Mouse (Mus musculus) limb, embryonic 10.5 days (tissue): ENCODE results near the gene Dpep3. TPM values are rescaled to one million over a fixed set of nuclear protein-coding genes. Genes with fewer than 3 reads are reported as not detected.

Source experiments
- microRNA-seq: library from miRNA; unstranded; fragments of <30 nt; microRNA quantifications from one replicate; pipeline ENCODE4, GENCODE M21; 2017
- polyA plus RNA-seq: library from polyadenylated mRNA; unstranded; fragments of >200 nt; fragmentation: Nextera tagmentation; extraction: Ambion mirVana; gene quantifications from 2 replicates; pipeline ENCODE4 v1.2.1, GENCODE M21; 2016

The Dpep3 gene
- polyA plus RNA-seq, 1 experiment from 2014 or later = not detected

Small RNAs within 50 kb of the gene (microRNA-seq; reads per million reads assigned to microRNA genes)
- not detected for gene Mir7074

Other genes with a start within 250 kb of the Dpep3 start
- 25.4 and 29.8 TPM in 2 replicates for gene Gfod2, start 220.8 kb downstream of the Dpep3 start, polyA plus RNA-seq
- 11.5 and 14.9 TPM in 2 replicates for gene Ranbp10, start 152.1 kb downstream of the Dpep3 start, polyA plus RNA-seq
- 0.10 and 0.14 TPM in 2 replicates for gene Tsnaxip1, start 151.7 kb downstream of the Dpep3 start, polyA plus RNA-seq
- gene Cenpt, start 126.2 kb downstream of the Dpep3 start, polyA plus RNA-seq = 45.6 and 49.0 TPM in 2 replicates
- gene Thap11, start 124.3 kb downstream of the Dpep3 start, polyA plus RNA-seq = 85.7 and 90.8 TPM in 2 replicates
- 379 and 438 TPM in 2 replicates for gene Nutf2, start 118.8 kb downstream of the Dpep3 start, polyA plus RNA-seq
- gene Edc4, start 98.5 kb downstream of the Dpep3 start, polyA plus RNA-seq = 75.1 and 76.6 TPM in 2 replicates
- gene Nrn1l, start 85.9 kb downstream of the Dpep3 start, polyA plus RNA-seq = 0.41 TPM in 1 of 2 replicates, not detected in the other
- 34.4 and 45.9 TPM in 2 replicates for gene Pskh1, start 79.0 kb downstream of the Dpep3 start, polyA plus RNA-seq
- gene Ctrl, start 45.6 kb downstream of the Dpep3 start, polyA plus RNA-seq = 1.6 and 2.0 TPM in 2 replicates
- gene Psmb10, start 41.0 kb downstream of the Dpep3 start, polyA plus RNA-seq = 28.9 and 40.3 TPM in 2 replicates
- gene Lcat, start 36.0 kb downstream of the Dpep3 start, polyA plus RNA-seq = 2.0 and 2.1 TPM in 2 replicates
- gene Slc12a4, start 13.3 kb downstream of the Dpep3 start, polyA plus RNA-seq = 31.9 and 37.7 TPM in 2 replicates
- gene Dus2, start 11.9 kb upstream of the Dpep3 start, polyA plus RNA-seq = 23.3 and 23.7 TPM in 2 replicates
- gene Dpep2nb, start 26.5 kb upstream of the Dpep3 start, polyA plus RNA-seq = 0.21 TPM in 1 of 2 replicates, not detected in the other
- 22.8 and 23.2 TPM in 2 replicates for gene Ddx28, start 32.5 kb upstream of the Dpep3 start, polyA plus RNA-seq
- 7.9 TPM in 2 replicates for gene Nfatc3, start 79.4 kb upstream of the Dpep3 start, polyA plus RNA-seq
- gene Esrp2, start 157.5 kb upstream of the Dpep3 start, polyA plus RNA-seq = 5.6 and 7.3 TPM in 2 replicates
- gene Pla2g15, start 171.0 kb upstream of the Dpep3 start, polyA plus RNA-seq = 10.8 and 13.4 TPM in 2 replicates
- gene Slc7a6, start 189.4 kb upstream of the Dpep3 start, polyA plus RNA-seq = 85.3 and 94.5 TPM in 2 replicates
- 42.0 and 46.6 TPM in 2 replicates for gene Slc7a6os, start 231.5 kb upstream of the Dpep3 start, polyA plus RNA-seq
- gene Prmt7, start 231.5 kb upstream of the Dpep3 start, polyA plus RNA-seq = 76.4 and 88.2 TPM in 2 replicates